Mouse (Mus musculus): ENCODE measurements at regions not wholly inside any gene's neighbourhood (a gene's known extent, or its start where the extent isn't known, plus 50 kb on each side); places are given as distances from the start of the nearest gene placed in this dataset.

DNA sequence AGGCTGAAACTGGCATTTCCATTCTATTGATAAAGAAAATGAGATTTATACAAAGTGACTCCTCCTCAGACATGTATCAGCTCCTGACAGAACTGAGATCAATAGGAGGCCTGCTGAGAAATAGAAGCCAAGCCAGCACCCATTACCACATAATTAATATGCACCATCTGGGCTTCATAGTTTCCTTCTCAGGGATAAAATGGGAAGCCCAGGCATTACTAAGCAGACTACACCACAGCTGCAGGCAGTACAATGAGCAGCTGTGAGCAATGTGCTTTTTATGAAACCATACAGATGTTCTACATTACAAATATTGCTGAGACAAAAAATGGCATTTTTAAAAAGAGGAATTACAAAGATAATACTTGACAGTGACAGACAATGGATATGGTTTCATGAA, 950.1 kb downstream of the Otol1 start:
- no peak for DNase-seq (ENCODE audit: low spot score in 2 of 2)

DNA sequence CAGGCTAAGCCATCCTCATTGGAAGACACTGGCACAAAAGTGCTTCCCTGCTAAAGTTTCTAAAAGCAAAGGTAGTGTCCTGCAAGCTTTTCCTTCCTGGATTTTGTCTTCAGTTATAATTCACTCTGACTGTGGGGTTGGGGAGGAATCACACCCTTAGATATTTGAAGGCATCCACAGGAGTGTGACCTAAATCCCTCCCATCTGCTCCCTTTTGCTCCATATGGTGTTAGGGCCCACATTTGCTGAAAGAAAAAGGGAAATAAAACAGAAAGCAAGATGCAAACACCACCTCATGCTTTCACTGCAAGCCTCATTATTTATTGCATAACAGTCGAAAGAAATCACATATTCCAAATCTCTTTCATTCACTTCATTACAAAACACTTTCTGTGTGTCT, 955.1 kb downstream of the Otol1 start:
- DNase-seq (ENCODE audit: low spot score in 2 of 2): peak; percentile 2 to 8

- DNase-seq (ENCODE audit: low spot score in 2 of 2): no peak
Measured at GRCm38 (mm10) chr3:70976945-70977344, 969.5 kb downstream of the Otol1 start.

DNA sequence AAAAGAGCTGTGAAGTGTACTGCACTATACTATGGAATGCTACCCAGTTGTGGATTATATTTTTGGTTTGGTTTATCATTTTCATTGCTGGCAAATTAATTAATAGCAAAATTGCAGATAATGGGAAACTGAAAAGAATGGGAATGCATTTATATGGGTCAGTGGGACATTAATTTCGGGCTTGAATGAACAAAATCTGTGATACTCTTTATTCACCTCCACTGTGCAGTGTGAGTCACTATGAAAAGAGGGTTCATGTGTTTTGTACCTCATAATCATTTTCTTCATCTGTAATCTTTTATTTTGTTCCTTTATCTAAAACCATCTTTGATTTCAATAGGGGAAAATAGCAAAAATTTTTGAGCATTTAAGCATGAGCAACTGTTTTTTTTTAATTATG, 983.5 kb downstream of the Otol1 start:
- no peak for DNase-seq (ENCODE audit: low spot score in 2 of 2)

- DNase-seq (ENCODE audit: low spot score in 2 of 2): no peak
Measured at GRCm38 (mm10) chr3:71003052-71003451, 995.6 kb downstream of the Otol1 start.
